Mouse (Mus musculus) hindbrain, embryonic 15.5 days (tissue): ENCODE results near the gene Tspoap1. TPM values are rescaled to one million over a fixed set of nuclear protein-coding genes. Genes with fewer than 3 reads are reported as not detected.

Experiments used
- ATAC-seq: fragments of 200-750 bp; cut with Nextera tagmentation; 2 replicates; pipeline ENCODE4 v1.8.0; 2017; ENCODE audit warnings: low read depth, moderate number of reproducible peaks, moderate TSS enrichment; ENCODE audit not compliant: low FRiP score
- H3K27ac ChIP-seq: fragments of 300-500 bp; sonication (generic); replicated peaks from 2 replicates; pipeline ENCODE4 v1.5.1; 2015; ENCODE audit warnings: mild to moderate bottlenecking, inconsistent platforms
- H3K27me3 ChIP-seq: fragments of 300-500 bp; sonication (generic); 2 replicates; pipeline ENCODE4 v1.6.1; 2015; ENCODE audit warnings: control low read depth, inconsistent platforms
- H3K36me3 ChIP-seq: fragments of 300-500 bp; sonication (generic); 2 replicates; pipeline ENCODE4 v1.6.1; 2015; ENCODE audit warnings: control low read depth, inconsistent platforms
- H3K4me1 ChIP-seq: fragments of 300-500 bp; sonication (generic); replicated peaks from 2 replicates; pipeline ENCODE4 v1.6.1; 2015; ENCODE audit warnings: control low read depth, inconsistent platforms
- H3K4me2 ChIP-seq: fragments of 300-500 bp; sonication (generic); 2 replicates; pipeline ENCODE4 v1.6.1; 2015; ENCODE audit warnings: moderate library complexity, mild to moderate bottlenecking, inconsistent platforms
- H3K4me3 ChIP-seq: fragments of 300-500 bp; sonication (generic); 2 replicates; pipeline ENCODE4 v1.5.1; 2015; ENCODE audit warnings: mild to moderate bottlenecking, inconsistent platforms
- H3K9ac ChIP-seq: fragments of 300-500 bp; sonication (generic); 2 replicates; pipeline ENCODE4 v1.6.1; 2015; ENCODE audit warnings: inconsistent platforms
- H3K9me3 ChIP-seq: fragments of 300-500 bp; sonication (generic); 2 replicates; pipeline ENCODE4 v1.6.1; 2016; ENCODE audit warnings: control low read depth, inconsistent platforms
- WGBS: fragments of 180-500 bp; shearing (Covaris S2); methylation state at CpG from one replicate; pipeline ENCODE4 v1.1.7; 2015; 5-methylcytosine and 5-hydroxymethylcytosine counted together
- polyA plus RNA-seq: library from polyadenylated mRNA; unstranded; fragments of >200 nt; fragmentation: Nextera tagmentation; extraction: Ambion mirVana; gene quantifications from 2 replicates; pipeline ENCODE4 v1.2.1, GENCODE M21; 2015

The Tspoap1 gene
- polyA plus RNA-seq, 1 experiment from 2014 or later: 50.4 TPM

- no peak overlapping the region for H3K27ac ChIP-seq
- 93% methylated on average over 7 of the region's 7 CpGs for WGBS
- H3K9ac ChIP-seq: no peak overlapping the region
- H3K9me3 ChIP-seq: no peaks in the 10 kb centered on the region
- H3K36me3 ChIP-seq: peaks cover 13% of the 10 kb centered on the region
- H3K4me1 ChIP-seq: no peaks in the 10 kb centered on the region
- H3K27me3 ChIP-seq: no peaks in the 10 kb centered on the region
- no peak overlapping the region for H3K4me3 ChIP-seq
- H3K4me2 ChIP-seq: no peak overlapping the region
- ATAC-seq: no peak
Measured at GRCm38 (mm10) chr11:87747716-87748115, 12.6 kb upstream of the Tspoap1 start.

GRCm38 (mm10) chr11:87748132-87749119 is 11.9 kb upstream of the Tspoap1 start:
- H3K27me3 ChIP-seq: no peaks in the 10 kb centered on the region
- no peak overlapping the region for H3K4me2 ChIP-seq
- peaks cover 13% of the 10 kb centered on the region for H3K36me3 ChIP-seq
- no peaks in the 10 kb centered on the region for H3K9me3 ChIP-seq
- no peak for ATAC-seq
- 43% methylated on average over 19 of the region's 19 CpGs for WGBS
- no peak overlapping the region for H3K4me3 ChIP-seq
- H3K27ac ChIP-seq: no peak overlapping the region
- H3K9ac ChIP-seq: no peak overlapping the region
- no peaks in the 10 kb centered on the region for H3K4me1 ChIP-seq

- WGBS: 64% methylated on average over 18 of the region's 18 CpGs
- Histone ChIP-seq H3K4me2 (no peak overlapping the region), H3K27me3 (no peaks in the 10 kb centered on the region), H3K9me3 (no peaks in the 10 kb centered on the region), H3K4me1 (no peaks in the 10 kb centered on the region), H3K9ac (no peak overlapping the region), H3K36me3 (peaks cover 3% of the 10 kb centered on the region; the same call in 1 of the 2 replicates), H3K27ac (no peak overlapping the region), H3K4me3 (no peak overlapping the region)
- ATAC-seq: no peak
Measured at GRCm38 (mm10) chr11:87749192-87750042, 10.9 kb upstream of the Tspoap1 start.

GRCm38 (mm10) chr11:87750043-87750421 is 10.3 kb upstream of the Tspoap1 start:
- 81% methylated on average over 11 of the region's 11 CpGs for WGBS

DNA sequence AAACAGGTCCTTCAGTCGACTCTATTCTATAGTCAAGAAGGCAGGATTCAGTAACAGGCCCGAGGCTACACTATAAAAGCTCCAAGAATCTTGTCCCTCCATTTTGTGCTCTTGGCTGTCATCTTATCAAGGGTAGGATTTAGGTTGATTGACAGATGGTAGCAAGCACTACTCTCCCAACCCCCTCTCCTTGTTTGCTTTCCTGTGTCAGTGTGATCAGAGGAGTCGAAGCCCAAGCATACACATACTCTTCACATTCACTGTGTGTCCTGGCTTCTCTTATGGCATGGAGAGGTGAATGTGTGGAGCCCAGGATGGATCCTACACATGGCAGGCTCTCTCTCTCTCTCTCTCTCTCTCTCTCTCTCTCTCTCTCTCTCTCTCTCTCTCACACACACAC is 9.8 kb upstream of the Tspoap1 start:
- no peak overlapping the region for H3K27ac ChIP-seq
- H3K4me3 ChIP-seq: no peak overlapping the region
- 80% methylated on average over 3 of the region's 3 CpGs for WGBS
- H3K4me1 ChIP-seq: no peaks in the 10 kb centered on the region
- H3K9ac ChIP-seq: no peak overlapping the region
- H3K36me3 ChIP-seq: no peaks in the 10 kb centered on the region
- no peak for ATAC-seq
- no peaks in the 10 kb centered on the region for H3K9me3 ChIP-seq
- H3K4me2 ChIP-seq: no peak overlapping the region
- no peaks in the 10 kb centered on the region for H3K27me3 ChIP-seq

More at GRCm38 (mm10) chr11:87750043-87750421, 10.3 kb upstream of the Tspoap1 start:
- Histone ChIP-seq H3K27me3 (no peaks in the 10 kb centered on the region), H3K36me3 (no peaks in the 10 kb centered on the region), H3K27ac (no peak overlapping the region), H3K4me3 (no peak overlapping the region), H3K4me1 (no peaks in the 10 kb centered on the region), H3K9ac (no peak overlapping the region), H3K9me3 (no peaks in the 10 kb centered on the region), H3K4me2 (no peak overlapping the region)
- no peak for ATAC-seq

DNA sequence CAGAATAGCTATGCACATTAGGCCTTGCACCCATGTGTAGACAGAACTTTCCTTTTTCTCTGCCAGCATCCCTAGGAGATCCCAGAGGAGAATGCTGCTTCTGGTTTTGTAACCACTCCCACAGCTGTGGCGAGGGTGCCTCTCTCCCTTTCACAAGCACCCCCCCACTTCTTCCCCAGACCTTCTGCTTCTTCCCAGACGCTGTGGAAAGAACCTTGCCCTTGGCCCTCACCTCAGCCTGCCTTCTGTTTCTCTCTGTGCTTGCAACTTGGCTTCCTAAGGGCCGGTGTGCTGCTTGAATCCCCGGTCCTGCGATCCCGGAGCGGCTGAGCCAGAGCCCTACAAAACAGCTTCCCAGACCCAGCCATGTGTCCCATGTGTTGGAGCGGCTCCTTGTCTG is 9.3 kb upstream of the Tspoap1 start:
- Histone ChIP-seq H3K9ac (no peak overlapping the region), H3K4me3 (no peak overlapping the region), H3K9me3 (no peaks in the 10 kb centered on the region), H3K4me2 (no peak overlapping the region), H3K36me3 (no peaks in the 10 kb centered on the region), H3K4me1 (no peaks in the 10 kb centered on the region), H3K27ac (no peak overlapping the region), H3K27me3 (no peaks in the 10 kb centered on the region)
- WGBS: 79% methylated on average over 8 of the region's 8 CpGs
- no peak for ATAC-seq

GRCm38 (mm10) chr11:87751491-87751966 is 8.8 kb upstream of the Tspoap1 start:
- H3K9ac ChIP-seq: no peak overlapping the region
- no peak overlapping the region for H3K27ac ChIP-seq
- H3K27me3 ChIP-seq: no peaks in the 10 kb centered on the region
- H3K9me3 ChIP-seq: no peaks in the 10 kb centered on the region
- no peaks in the 10 kb centered on the region for H3K36me3 ChIP-seq
- no peak for ATAC-seq
- 69% methylated on average over 4 of the region's 4 CpGs for WGBS
- no peak overlapping the region for H3K4me3 ChIP-seq
- no peak overlapping the region for H3K4me2 ChIP-seq
- no peaks in the 10 kb centered on the region for H3K4me1 ChIP-seq

DNA sequence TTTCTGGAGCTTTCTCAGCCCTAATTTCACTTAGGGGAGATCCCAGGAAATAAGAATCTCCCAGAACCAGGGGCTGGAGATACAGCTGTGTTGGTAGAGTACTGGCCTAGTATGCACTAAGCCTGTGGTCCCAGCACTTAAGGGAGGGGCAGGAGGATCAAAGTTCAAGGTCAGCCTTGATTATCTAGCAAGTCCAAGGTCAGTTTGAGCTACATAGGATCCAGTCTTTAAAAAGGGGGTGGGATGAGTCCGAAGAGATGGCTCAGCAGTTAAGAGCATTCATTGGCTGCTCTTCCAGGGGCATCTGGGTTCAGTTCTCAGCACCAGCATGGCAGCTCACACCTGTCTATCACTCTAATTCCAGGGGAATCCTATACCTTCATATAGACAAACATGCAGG is 8.0 kb upstream of the Tspoap1 start:
- 68% methylated on average over 1 of the region's 1 CpGs for WGBS
- Histone ChIP-seq H3K4me1 (no peaks in the 10 kb centered on the region), H3K36me3 (no peaks in the 10 kb centered on the region), H3K4me3 (no peak overlapping the region), H3K27me3 (no peaks in the 10 kb centered on the region), H3K9me3 (no peaks in the 10 kb centered on the region), H3K9ac (no peak overlapping the region), H3K4me2 (no peak overlapping the region), H3K27ac (no peak overlapping the region)
- ATAC-seq: no peak

DNA sequence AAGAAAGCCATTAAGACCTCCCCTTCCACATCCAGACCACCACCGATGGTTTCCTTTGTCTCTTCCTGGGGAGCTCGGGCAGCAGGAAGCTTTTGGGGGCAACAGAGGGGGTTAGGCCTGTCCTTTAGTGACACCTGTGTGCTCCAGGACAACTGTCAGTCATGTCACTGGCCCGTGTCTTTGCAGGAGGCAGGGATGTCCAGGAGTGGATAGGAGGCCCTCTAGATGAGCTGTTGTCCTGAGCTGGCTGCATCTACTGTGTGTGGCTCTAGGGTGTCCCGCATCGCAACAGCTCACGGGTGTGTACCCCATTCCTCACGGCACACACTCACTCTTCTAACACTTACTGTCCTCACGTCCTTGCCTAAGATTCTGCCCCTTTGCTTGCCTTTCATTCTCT is 7.1 kb upstream of the Tspoap1 start:
- Histone ChIP-seq H3K27me3 (no peaks in the 10 kb centered on the region), H3K27ac (no peak overlapping the region), H3K4me1 (no peaks in the 10 kb centered on the region), H3K9ac (no peak overlapping the region), H3K4me3 (no peak overlapping the region), H3K4me2 (no peak overlapping the region), H3K9me3 (no peaks in the 10 kb centered on the region), H3K36me3 (no peaks in the 10 kb centered on the region)
- 81% methylated on average over 8 of the region's 8 CpGs for WGBS
- no peak for ATAC-seq

GRCm38 (mm10) chr11:87753891-87754501 is 6.3 kb upstream of the Tspoap1 start:
- WGBS: 88% methylated on average over 5 of the region's 5 CpGs
- H3K9ac ChIP-seq: no peak overlapping the region

DNA sequence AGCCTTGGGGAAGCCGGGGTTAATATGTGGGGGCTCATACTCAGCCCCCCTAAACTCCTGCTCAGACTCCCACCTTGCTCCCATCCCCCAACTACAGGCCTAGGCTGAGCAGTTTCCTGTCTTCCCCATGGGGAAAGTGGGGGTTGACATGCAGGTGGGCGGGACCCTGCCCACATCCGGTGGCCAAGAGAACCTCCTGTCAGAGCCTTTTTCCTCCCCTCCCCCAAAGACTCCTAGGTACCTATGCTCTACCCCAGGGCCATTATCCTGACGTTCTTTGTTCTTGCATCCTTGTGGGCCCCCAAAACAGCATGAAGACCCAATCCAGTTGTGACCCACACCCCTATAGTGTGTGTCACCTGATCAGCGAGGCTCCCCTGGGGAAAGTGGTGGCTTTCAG is 5.7 kb upstream of the Tspoap1 start:
- no peak overlapping the region for H3K4me2 ChIP-seq
- H3K27me3 ChIP-seq: no peaks in the 10 kb centered on the region
- WGBS: 80% methylated on average over 5 of the region's 5 CpGs
- no peak overlapping the region for H3K4me3 ChIP-seq
- no peak overlapping the region for H3K27ac ChIP-seq
- no peaks in the 10 kb centered on the region for H3K36me3 ChIP-seq
- no peak overlapping the region for H3K9ac ChIP-seq
- no peak for ATAC-seq
- no peaks in the 10 kb centered on the region for H3K9me3 ChIP-seq
- peaks cover 3% of the 10 kb centered on the region for H3K4me1 ChIP-seq

More at GRCm38 (mm10) chr11:87753891-87754501, 6.3 kb upstream of the Tspoap1 start:
- Histone ChIP-seq H3K4me2 (no peak overlapping the region), H3K4me1 (no peaks in the 10 kb centered on the region), H3K4me3 (no peak overlapping the region), H3K27ac (no peak overlapping the region), H3K9me3 (no peaks in the 10 kb centered on the region), H3K27me3 (no peaks in the 10 kb centered on the region), H3K36me3 (no peaks in the 10 kb centered on the region)
- ATAC-seq: no peak
